Mouse (Mus musculus): ENCODE results near the gene Dnajc10. TPM values are rescaled to one million over a fixed set of nuclear protein-coding genes. Genes with fewer than 3 reads are reported as not detected.

Dnajc10 gene
- polyA plus RNA-seq, 1 experiment from 2014 or later = 66.9 TPM

Other genes with a start within 250 kb of the Dnajc10 start
- 40.8 and 43.8 TPM in 2 replicates for gene Pde1a, start 186.0 kb upstream of the Dnajc10 start, polyA plus RNA-seq (2015; fragmentation: Nextera tagmentation; extraction: Ambion mirVana)
- gene Prdx6b, start 23.0 kb upstream of the Dnajc10 start, polyA plus RNA-seq (2015; fragmentation: Nextera tagmentation; extraction: Ambion mirVana) = 0.04 and 0.10 TPM in 2 replicates
- 4.7 and 5.0 TPM in 2 replicates for gene Frzb, start 132.2 kb downstream of the Dnajc10 start, polyA plus RNA-seq (2015; fragmentation: Nextera tagmentation; extraction: Ambion mirVana)

Measured in stomach, embryonic 15.5 days (tissue).